Mouse (Mus musculus): ENCODE measurements around the gene Myh13. TPM values are rescaled to one million over a fixed set of nuclear protein-coding genes. Genes with fewer than 3 reads are reported as not detected.

Gene Myh13
- polyA plus RNA-seq, 1 experiment from 2014 or later = not detected

DNA sequence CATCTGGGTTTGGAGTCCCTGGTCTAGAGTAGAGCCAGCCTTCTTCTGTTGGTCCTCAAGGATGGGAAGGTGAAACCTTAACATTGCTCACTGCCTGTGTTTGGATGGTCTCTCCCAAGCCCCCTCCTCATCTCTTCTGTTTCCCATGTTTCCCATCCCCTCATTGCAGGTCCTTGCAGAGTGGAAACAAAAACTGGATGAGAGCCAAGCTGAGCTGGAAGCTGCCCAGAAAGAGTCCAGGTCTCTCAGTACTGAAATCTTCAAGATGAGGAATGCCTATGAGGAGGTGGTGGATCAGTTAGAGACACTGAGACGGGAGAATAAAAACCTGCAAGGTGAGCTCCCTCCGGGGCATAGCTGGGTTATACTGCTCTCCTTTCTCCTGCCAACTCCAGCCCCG is 40.8 kb downstream of the Myh13 start:
- no peaks in the 10 kb centered on the region for H3K36me3 ChIP-seq
- H3K9ac ChIP-seq = no peak overlapping the region
- no peaks in the 10 kb centered on the region for H3K27me3 ChIP-seq
- DNase-seq (no peak), ATAC-seq (ENCODE audit: low read depth) (no peak)
- H3K9me3 ChIP-seq (replicated peaks) = no peaks in the 10 kb centered on the region
- no peaks in the 10 kb centered on the region for H3K4me1 ChIP-seq (replicated peaks)
- no peak overlapping the region for H3K4me3 ChIP-seq (replicated peaks)
- no peak overlapping the region for H3K27ac ChIP-seq
- WGBS (ENCODE audit: insufficient replicate concordance) = 37% methylated on average over 3 of the region's 3 CpGs
- H3K4me2 ChIP-seq = no peak overlapping the region

DNA sequence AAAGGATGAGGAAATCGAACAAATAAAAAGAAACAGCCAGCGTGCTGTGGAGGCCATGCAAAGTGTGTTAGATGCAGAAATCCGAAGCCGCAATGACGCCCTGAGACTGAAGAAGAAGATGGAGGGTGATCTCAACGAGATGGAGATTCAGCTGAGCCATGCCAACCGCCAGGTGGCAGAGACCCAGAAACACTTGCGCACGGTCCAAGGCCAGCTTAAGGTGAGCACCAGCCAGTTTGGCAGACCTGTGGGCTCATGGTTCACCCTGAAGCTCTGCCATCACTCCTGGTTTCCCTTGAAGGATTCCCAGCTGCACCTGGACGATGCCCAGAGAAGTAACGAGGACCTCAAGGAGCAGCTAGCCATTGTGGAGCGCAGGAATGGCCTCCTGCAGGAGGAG is 43.1 kb downstream of the Myh13 start:
- Histone ChIP-seq H3K4me1 (replicated peaks) (no peaks in the 10 kb centered on the region), H3K36me3 (no peaks in the 10 kb centered on the region), H3K9ac (no peak overlapping the region), H3K27ac (no peak overlapping the region), H3K9me3 (replicated peaks) (no peaks in the 10 kb centered on the region), H3K27me3 (no peaks in the 10 kb centered on the region), H3K4me2 (no peak overlapping the region), H3K4me3 (replicated peaks) (no peak overlapping the region)
- ATAC-seq (ENCODE audit: low read depth) = no peak
- 68% methylated on average over 12 of the region's 12 CpGs for WGBS (ENCODE audit: insufficient replicate concordance)
- DNase-seq = no peak

DNA sequence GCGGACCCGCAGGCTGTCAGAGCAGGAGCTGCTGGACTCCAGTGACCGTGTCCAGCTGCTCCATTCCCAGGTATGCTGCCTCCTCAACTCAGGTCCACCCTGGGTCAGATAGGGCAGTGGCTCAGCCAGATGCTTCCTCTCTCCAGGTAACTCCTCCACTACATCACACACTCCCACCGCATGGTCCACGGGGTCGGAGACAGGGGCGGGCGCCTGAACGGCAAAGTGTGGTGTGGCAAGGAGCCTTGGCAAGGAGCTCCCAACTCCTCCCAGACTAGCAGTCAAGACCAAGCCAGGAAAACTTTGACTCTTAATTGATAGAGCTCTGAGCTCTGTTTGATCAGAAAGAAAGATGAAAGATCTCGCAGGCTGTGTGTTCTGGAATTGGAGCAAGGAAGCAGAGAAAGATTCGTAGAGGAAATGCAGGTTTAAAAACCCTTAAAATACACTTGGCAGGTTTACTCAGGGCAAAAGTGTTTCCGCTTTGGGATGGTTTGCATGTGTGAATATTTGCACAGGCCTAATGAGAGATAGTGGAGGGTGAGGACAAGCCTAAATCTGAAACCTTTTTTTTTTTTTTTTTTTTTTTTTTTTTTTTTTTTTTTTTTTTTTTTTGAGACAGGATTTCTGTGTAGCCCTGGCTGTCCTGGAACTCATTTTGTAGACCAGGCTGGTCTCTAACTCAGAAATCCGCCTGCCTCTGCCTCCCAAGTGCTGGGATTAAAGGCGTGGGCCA is 43.7 kb downstream of the Myh13 start:
- H3K27ac ChIP-seq = no peak overlapping the region
- no peaks in the 10 kb centered on the region for H3K36me3 ChIP-seq
- no peaks in the 10 kb centered on the region for H3K27me3 ChIP-seq
- no peaks in the 10 kb centered on the region for H3K9me3 ChIP-seq (replicated peaks)
- H3K4me2 ChIP-seq = no peak overlapping the region
- DNase-seq (no peak), ATAC-seq (ENCODE audit: low read depth) (no peak)
- H3K9ac ChIP-seq = no peak overlapping the region
- H3K4me3 ChIP-seq (replicated peaks) = no peak overlapping the region
- no peaks in the 10 kb centered on the region for H3K4me1 ChIP-seq (replicated peaks)
- WGBS (ENCODE audit: insufficient replicate concordance) = 66% methylated on average over 14 of the region's 14 CpGs

DNA sequence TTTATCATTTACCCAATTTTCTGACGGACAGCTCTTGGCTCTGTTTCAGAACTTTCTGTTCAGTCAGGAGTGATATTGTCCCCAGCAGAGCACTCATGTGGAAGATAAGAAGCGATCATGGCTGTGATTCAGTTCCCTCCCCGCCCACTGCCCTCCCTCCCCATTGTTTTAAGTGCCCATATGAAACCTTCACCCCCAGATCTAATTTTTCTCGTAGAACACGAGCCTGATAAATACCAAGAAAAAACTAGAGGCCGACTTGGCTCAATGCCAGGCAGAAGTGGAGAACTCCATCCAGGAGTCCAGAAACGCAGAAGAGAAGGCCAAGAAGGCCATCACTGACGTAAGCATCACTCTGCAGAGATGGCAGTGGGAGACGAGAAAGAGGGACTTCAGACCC is 45.5 kb downstream of the Myh13 start:
- H3K36me3 ChIP-seq = no peaks in the 10 kb centered on the region
- no peak overlapping the region for H3K4me2 ChIP-seq
- H3K9ac ChIP-seq = no peak overlapping the region
- no peaks in the 10 kb centered on the region for H3K9me3 ChIP-seq (replicated peaks)
- no peaks in the 10 kb centered on the region for H3K4me1 ChIP-seq (replicated peaks)
- WGBS (ENCODE audit: insufficient replicate concordance) = 52% methylated on average over 9 of the region's 9 CpGs
- no peak overlapping the region for H3K27ac ChIP-seq
- DNase-seq = no peak
- H3K27me3 ChIP-seq = no peaks in the 10 kb centered on the region
- ATAC-seq (ENCODE audit: low read depth) = no peak
- no peak overlapping the region for H3K4me3 ChIP-seq (replicated peaks)

DNA sequence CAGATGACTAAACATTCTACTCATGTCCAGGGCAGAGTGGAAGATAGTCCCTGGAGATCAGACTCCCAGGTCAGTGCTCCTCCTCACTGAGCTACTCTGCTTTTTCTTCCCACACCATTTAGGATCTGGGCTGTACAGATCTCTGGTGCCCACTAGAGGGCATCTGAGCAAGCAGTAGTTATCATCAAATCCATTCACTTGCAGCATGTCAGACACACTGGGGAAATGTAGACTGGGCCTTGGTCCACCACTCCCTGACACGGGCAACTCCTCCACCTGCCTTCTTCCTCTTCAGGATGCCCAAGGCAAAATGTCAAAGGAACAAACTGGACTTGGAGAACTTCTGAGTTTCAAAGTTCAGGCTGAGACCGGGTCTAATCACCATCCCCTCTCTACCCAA is 51.9 kb downstream of the Myh13 start:
- Histone ChIP-seq H3K9me3 (replicated peaks) (no peaks in the 10 kb centered on the region), H3K27ac (no peak overlapping the region), H3K4me2 (no peak overlapping the region), H3K4me3 (replicated peaks) (no peak overlapping the region), H3K4me1 (replicated peaks) (no peaks in the 10 kb centered on the region), H3K9ac (no peak overlapping the region), H3K27me3 (no peaks in the 10 kb centered on the region), H3K36me3 (no peaks in the 10 kb centered on the region)
- ATAC-seq (ENCODE audit: low read depth) = no peak
- 41% methylated on average over 2 of the region's 2 CpGs for WGBS (ENCODE audit: insufficient replicate concordance)
- no peak for DNase-seq

DNA sequence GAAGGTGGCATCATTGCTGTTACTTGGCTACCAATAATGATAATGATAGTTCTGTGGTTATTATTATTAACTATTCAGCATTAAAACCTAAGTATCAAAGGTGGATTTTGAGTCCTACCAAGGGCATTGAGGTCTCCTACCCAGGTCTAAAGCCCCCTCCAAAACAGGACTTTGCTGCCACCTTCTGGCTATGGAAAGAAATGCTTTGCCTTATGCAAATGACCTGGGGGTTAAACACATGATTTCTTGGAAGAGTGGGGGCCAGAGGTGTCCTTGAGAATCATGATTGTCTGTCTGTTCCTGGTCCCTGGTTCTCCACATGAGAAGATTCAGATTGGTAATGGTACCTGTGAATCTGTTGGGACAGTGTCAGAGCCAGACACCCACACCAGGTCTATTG is 54.9 kb downstream of the Myh13 start:
- H3K4me2 ChIP-seq = no peak overlapping the region
- H3K9me3 ChIP-seq (replicated peaks) = no peaks in the 10 kb centered on the region
- no peak overlapping the region for H3K27ac ChIP-seq
- no peaks in the 10 kb centered on the region for H3K4me1 ChIP-seq (replicated peaks)
- H3K27me3 ChIP-seq = no peaks in the 10 kb centered on the region
- DNase-seq = no peak
- no peak for ATAC-seq (ENCODE audit: low read depth)
- no peak overlapping the region for H3K9ac ChIP-seq
- no peak overlapping the region for H3K4me3 ChIP-seq (replicated peaks)
- no peaks in the 10 kb centered on the region for H3K36me3 ChIP-seq

DNA sequence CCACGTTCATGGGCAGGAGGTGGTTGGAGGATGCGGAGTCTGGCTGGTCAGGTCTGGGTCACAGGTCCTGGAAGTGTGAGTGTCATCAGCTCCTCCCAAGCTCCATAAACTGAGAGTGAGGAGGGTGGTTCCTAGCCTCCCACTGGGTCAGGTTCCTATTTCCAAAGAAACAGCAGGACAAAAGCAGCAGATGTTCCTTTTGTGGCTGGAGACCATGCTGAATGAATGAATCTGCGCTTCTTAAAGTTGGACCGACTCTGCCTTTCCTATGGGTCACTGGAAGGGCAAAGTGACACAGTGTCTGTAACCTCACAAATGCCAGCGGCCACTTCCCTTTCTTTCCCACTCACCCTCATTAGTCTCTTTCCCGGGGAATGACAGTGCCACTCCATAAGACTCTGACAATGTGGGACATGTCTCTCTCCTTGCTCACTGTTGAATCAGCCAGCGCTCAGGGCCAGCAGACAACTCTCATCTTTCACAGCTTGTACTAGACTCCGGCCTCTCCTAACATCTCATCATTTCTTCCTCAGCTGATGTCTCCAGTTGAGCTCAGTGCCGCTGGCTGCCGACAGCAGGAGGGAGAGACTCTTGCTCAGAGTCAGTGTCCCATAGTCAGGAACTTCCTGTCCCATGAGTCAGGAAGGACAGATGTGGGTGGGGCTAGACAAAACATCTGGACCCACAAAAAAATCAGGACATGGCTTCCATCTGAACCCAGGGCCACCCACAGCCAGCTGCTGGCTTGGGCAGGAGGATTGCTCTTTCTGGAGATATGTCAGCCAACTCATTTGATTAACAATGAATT is 58.4 kb downstream of the Myh13 start:
- DNase-seq (no peak), ATAC-seq (ENCODE audit: low read depth) (no peak)
- Histone ChIP-seq H3K4me3 (replicated peaks) (no peak overlapping the region), H3K4me2 (no peak overlapping the region), H3K36me3 (no peaks in the 10 kb centered on the region), H3K9me3 (replicated peaks) (no peaks in the 10 kb centered on the region), H3K4me1 (replicated peaks) (no peaks in the 10 kb centered on the region), H3K27ac (no peak overlapping the region), H3K27me3 (no peaks in the 10 kb centered on the region), H3K9ac (no peak overlapping the region)
- 38% methylated on average over 10 of the region's 10 CpGs for WGBS (ENCODE audit: insufficient replicate concordance)

DNA sequence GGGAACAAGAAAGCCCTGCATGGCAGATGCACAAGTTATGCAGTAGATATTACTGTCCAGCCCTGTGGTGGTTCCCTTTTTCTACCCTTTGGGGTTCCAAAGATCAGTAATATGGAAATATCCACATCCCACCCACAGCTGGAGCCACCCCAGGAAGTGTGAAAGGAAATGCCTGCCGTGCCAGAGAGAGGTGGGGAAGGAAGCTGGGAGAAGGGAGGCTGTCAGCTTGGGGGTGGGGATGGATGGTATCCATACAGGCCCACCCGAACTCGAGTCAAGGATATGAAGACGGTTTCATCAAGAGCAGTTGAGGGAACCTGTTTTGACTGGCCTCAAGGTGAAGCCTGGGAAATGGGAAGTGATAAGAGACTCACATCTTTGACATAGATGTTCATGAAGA is 60.4 kb downstream of the Myh13 start:
- H3K9ac ChIP-seq = no peak overlapping the region
- no peaks in the 10 kb centered on the region for H3K9me3 ChIP-seq (replicated peaks)
- no peak overlapping the region for H3K4me3 ChIP-seq (replicated peaks)
- no peak for DNase-seq
- no peak overlapping the region for H3K27ac ChIP-seq
- no peak for ATAC-seq (ENCODE audit: low read depth)
- no peaks in the 10 kb centered on the region for H3K36me3 ChIP-seq
- no peaks in the 10 kb centered on the region for H3K27me3 ChIP-seq
- H3K4me1 ChIP-seq (replicated peaks) = no peaks in the 10 kb centered on the region
- H3K4me2 ChIP-seq = no peak overlapping the region
- WGBS (ENCODE audit: insufficient replicate concordance) = 28% methylated on average over 4 of the region's 4 CpGs

DNA sequence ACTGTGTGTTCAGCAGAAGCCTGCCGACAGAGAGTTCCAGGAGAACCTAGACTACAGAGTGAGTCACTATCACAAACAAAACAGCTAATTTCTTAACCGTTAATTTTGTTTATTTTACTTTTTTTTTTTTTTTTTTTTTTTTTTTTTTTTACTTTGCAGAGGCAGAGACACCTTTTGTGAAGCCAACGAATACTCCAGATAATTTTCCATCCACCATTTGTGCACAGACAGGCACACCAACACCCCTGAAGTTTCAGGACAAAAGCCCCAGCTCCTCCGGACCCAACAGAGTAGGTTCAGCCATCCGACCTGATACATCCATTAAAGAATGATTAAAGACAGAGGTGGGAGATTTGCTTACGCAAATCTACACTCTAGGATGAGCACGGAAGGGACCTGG is 63.2 kb downstream of the Myh13 start:
- Histone ChIP-seq H3K27me3 (no peaks in the 10 kb centered on the region), H3K4me1 (replicated peaks) (no peaks in the 10 kb centered on the region), H3K4me3 (replicated peaks) (no peak overlapping the region), H3K4me2 (no peak overlapping the region), H3K9me3 (replicated peaks) (no peaks in the 10 kb centered on the region), H3K36me3 (no peaks in the 10 kb centered on the region), H3K27ac (no peak overlapping the region), H3K9ac (no peak overlapping the region)
- no peak for ATAC-seq (ENCODE audit: low read depth)
- no peak for DNase-seq
- WGBS (ENCODE audit: insufficient replicate concordance) = 57% methylated on average over 7 of the region's 7 CpGs

DNA sequence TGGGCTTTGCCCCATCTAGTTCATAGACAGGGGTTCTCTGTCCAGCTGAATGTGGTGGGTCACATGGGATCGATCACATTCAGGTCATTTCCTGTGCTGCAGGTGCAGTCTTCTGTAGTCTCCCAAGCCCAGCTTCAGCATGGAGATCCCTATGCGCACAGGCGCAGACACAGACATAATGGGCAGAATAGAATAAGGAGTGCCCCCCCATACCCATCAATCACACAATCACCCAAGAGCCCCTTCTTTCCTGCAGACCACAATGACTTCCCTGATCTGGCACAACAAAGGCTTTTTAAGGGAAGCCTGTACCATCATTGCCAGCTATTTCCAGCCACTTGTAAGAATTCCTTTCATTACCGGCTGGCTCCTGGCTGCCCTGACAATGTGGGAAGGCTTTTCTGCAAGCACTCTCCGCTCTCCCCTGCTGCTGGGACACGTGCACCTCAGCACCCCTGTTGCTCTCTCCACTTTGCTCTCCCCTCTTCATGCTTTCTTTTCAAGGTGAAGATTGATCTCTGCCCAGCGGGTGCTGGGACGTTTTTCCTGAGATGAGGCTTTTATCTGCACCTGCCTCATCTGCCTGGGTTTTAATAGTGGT is 65.5 kb downstream of the Myh13 start:
- Histone ChIP-seq H3K9ac (no peak overlapping the region), H3K4me2 (no peak overlapping the region), H3K4me1 (replicated peaks) (no peaks in the 10 kb centered on the region), H3K9me3 (replicated peaks) (no peaks in the 10 kb centered on the region), H3K4me3 (replicated peaks) (no peak overlapping the region), H3K27ac (no peak overlapping the region), H3K27me3 (no peaks in the 10 kb centered on the region), H3K36me3 (no peaks in the 10 kb centered on the region)
- DNase-seq (no peak), ATAC-seq (ENCODE audit: low read depth) (no peak)
- 41% methylated on average over 8 of the region's 8 CpGs for WGBS (ENCODE audit: insufficient replicate concordance)

DNA sequence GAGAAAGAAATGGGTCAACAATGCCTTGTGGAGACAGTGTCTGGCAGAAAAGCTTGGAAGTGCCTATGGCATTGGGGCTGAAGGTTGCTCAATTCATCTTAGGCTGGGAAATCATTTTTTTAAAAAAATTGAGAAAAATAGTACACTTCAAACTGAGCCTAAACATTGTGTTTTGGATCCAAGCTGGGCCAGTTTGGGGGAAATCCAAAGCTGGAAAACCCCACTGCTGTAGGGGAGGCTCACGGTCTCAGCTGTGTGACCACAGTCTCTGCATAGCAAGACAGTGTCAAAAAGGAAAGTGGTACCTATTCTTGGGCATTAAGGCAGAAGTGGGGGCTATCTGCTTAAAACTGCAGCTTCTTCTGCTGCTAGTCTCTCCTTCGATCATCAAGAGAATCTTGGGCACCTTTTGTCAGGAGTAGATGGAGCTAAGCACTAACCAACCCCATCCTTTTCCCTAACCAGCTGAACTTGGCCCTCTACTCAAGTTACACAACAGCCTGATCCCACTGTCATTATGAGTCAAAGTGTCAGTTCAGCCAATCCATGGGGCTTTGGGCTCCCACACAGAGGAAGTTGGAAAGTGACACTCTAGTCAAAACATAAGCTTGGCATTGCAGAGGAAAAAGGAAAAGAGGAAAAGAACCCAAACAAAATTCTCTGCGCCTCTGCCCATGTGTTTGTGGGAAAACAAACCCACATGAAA is 69.4 kb downstream of the Myh13 start:
- Histone ChIP-seq H3K36me3 (no peaks in the 10 kb centered on the region), H3K9ac (no peak overlapping the region), H3K9me3 (replicated peaks) (no peaks in the 10 kb centered on the region), H3K4me1 (replicated peaks) (no peaks in the 10 kb centered on the region), H3K27ac (no peak overlapping the region), H3K27me3 (no peaks in the 10 kb centered on the region), H3K4me2 (no peak overlapping the region), H3K4me3 (replicated peaks) (no peak overlapping the region)
- no peak for DNase-seq
- no peak for ATAC-seq (ENCODE audit: low read depth)
- WGBS (ENCODE audit: insufficient replicate concordance) = 62% methylated on average over 3 of the region's 3 CpGs
